29 mouse cellular contexts compared by ENCODE assay signal in the genomic region with DNA sequence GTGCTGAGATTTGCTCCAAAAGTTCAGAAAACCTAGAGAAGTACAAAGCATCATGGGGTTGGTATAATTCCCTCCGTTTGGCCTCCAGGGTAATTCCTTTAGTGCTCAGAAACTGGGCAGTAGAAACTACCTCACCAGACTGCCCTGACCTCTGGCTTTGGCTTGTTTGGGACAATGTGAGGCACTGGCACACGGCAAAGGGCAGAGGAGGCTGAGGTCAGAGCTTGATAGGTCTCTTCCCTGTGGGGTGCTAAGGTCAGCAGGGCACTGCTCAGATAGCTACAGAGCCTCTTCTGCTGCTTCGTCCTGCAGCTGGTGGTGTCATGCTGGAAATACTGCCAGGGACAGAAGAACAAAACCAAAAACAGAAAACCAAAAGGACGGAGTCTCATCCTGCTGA. TPM values are rescaled to one million over a fixed set of nuclear protein-coding genes. Genes with fewer than 3 reads are reported as not detected.
"Had no signal": no experiment of that assay in that cellular context is flagged by ENCODE, and none has a peak within 500 bp of the region (broad histone marks: within the 10 kb centered on the region; RNA-seq: fewer than 3 reads in every experiment).

No protein-coding gene starts in this region.

- H3K4me1 ChIP-seq: embryonic facial prominence, embryonic 12.5 days; embryonic facial prominence, embryonic 13.5 days; embryonic facial prominence, embryonic 15.5 days; forebrain, embryonic 12.5 days; heart, embryonic 10.5 days had no signal

- H3K27ac ChIP-seq: embryonic facial prominence, embryonic 10.5 days; embryonic facial prominence, embryonic 12.5 days; embryonic facial prominence, embryonic 13.5 days; embryonic facial prominence, embryonic 15.5 days; forebrain, embryonic 10.5 days; forebrain, embryonic 12.5 days; forebrain, embryonic 13.5 days; forebrain, embryonic 15.5 days; gastrocnemius, adult 2 months; heart, adult 2 months; heart, embryonic 10.5 days had no signal

- H3K36me3 ChIP-seq: embryonic facial prominence, embryonic 10.5 days; embryonic facial prominence, embryonic 12.5 days; embryonic facial prominence, embryonic 13.5 days; embryonic facial prominence, embryonic 15.5 days; forebrain, embryonic 10.5 days; forebrain, embryonic 12.5 days; forebrain, embryonic 15.5 days; heart, embryonic 10.5 days had no signal

- H3K9ac ChIP-seq: embryonic facial prominence, embryonic 12.5 days; embryonic facial prominence, embryonic 13.5 days; embryonic facial prominence, embryonic 15.5 days; forebrain, embryonic 12.5 days; forebrain, embryonic 13.5 days; forebrain, embryonic 15.5 days; forebrain, postnatal 0 days had no signal

- H3K4me3 ChIP-seq: embryonic facial prominence, embryonic 10.5 days; embryonic facial prominence, embryonic 12.5 days; embryonic facial prominence, embryonic 13.5 days; embryonic facial prominence, embryonic 15.5 days; erythroblast, embryonic 14.5 days; forebrain, embryonic 10.5 days; forebrain, embryonic 12.5 days; forebrain, embryonic 13.5 days; forebrain, embryonic 15.5 days; gastrocnemius, adult 2 months; heart, adult 2 months; heart, embryonic 10.5 days had no signal

- H3K27me3 ChIP-seq: embryonic facial prominence, embryonic 12.5 days; embryonic facial prominence, embryonic 13.5 days; embryonic facial prominence, embryonic 15.5 days; forebrain, embryonic 12.5 days; forebrain, embryonic 13.5 days; forebrain, embryonic 15.5 days had no signal

- DNase-seq: cerebellum, adult 2 months; cerebellum, adult 8-10 months; cerebellum, adult 9-10 months; cerebellum, adult 9-11 months; cerebellum, postnatal 10 days; cerebellum, postnatal 14 days; cerebellum, postnatal 25 days; cerebellum, postnatal 36 days; forebrain, postnatal 0 days; gastrocnemius, adult 2 months; gastrocnemius, postnatal 10 days; gastrocnemius, postnatal 14 days; gastrocnemius, postnatal 25 days; gastrocnemius, postnatal 36 days; heart, adult 2 months had no signal

RNA-seq across cellular contexts. Expression of a gene that starts 14.2 kb away (rescaled TPM):
- total RNA-seq: common myeloid progenitor, adult 5-6 weeks; forebrain, postnatal 0 days; gastrocnemius, adult 18-20 months; gastrocnemius, adult 2 months; gastrocnemius, adult 8-10 months; gastrocnemius, postnatal 10 days; gastrocnemius, postnatal 25 days; gastrocnemius, postnatal 4 days; heart, adult 2 months had no signal
- polyA plus RNA-seq: erythroblast, embryonic 14.5 days; heart, adult 2 months had no signal
